Mouse (Mus musculus): ENCODE measurements around the gene Tpd52l1.
"Not testable (repeated sequence)": the region's sequence is repeated elsewhere in the genome, so short reads cannot be mapped to it uniquely, and the experiment has no call there.

Tpd52l1 gene

DNA sequence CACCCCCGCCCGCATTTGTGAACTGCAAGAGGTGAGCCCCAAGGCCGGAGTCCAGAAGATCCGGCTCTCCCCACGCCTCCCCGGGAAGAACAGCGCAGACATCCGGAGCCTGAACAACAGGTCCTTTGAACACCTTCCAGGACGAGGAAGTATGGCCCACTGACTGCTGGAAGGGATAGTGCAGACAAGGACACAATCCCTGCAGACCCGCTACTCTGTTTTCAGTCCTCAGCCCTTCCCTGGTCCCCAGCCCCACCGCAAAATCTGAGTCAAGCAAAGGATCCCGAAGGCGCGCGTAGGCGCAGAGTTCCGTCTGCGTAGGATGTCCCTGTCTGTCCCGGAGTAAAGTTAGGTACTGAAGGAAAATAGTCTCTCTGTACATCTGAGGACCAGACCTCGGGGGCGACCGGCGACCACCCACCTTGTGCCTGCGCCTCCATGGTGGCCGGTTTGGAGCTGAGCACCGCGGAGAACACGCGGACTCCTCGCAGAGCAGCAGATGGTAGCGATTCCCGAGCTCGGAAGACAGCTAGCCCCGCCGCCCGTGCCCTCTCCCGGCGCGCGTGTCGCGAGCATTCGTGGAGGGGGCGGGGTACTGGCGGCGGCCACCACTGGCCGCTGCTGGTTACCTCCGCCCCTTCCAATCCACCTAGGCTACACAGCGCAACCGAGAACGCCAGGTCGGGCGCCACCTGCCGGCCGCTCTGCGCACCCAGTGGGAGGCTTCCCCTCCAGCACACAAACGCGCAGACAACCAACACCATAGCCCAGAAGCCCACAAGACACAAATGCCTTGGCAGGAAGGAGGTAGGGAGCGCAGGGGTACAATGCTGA, at the start of gene Tpd52l1:
Tpd52l1 (minus strand) TSS at position 668 of the 834 bp plus-strand sequence.
- peak; percentile 93 for DNase-seq

DNA sequence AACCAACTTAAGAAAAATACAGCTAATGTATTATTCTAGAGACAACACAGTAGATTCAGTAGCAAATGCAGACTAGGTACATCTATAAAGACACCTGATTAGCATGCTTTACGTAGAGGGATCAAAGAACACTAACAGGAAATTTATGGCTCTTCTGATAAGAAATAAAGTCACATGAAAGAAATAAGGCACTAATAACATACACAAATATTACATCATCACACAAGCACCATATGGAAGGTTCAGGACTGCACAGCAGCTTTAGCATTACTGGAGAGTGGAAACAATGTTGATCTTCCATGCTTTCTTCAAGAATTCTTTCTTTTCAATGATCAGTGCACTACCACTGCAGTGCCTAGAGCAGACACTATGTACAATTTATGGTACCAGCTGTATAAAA, 48.5 kb upstream of the Tpd52l1 start:
- DNase-seq, result no peak

GRCm38 (mm10) chr10:31467043-31467898, 21.5 kb upstream of the Tpd52l1 start:
- no peak for DNase-seq

DNA sequence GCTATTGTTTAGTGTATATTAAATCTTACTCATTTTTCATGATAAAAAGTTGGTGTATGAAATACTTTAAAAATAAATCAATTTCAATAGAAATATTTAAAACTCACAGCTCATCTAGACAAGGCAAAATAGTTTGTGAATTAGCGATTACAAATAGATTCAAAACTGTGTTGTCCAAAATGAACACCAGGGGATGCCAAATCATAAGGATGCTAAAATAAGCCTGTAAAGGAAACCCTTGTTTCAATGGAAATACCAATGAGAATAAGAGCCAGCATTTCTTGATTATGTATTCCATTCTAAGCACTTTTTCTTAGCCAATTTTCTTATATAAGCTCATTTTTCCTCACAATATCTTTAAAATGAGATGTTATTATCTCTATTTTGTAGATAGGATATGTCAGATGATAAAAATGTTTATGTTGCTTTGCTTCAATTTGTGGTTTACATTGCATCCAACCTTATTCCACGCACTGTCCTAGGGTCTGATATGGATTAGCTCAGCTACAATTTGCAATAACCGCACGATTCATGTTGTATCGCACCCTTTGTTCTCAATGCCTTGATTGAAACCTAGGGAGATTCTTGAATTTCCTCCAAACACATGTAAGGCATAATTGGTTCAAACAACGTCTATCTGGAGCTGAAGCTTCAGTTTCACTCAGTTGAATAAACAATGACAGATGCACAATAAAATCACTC, 20.2 kb upstream of the Tpd52l1 start:
- peak; percentile 34 to 51 for DNase-seq

- DNase-seq, result no peak
Measured at GRCm38 (mm10) chr10:31465424-31465823, 19.7 kb upstream of the Tpd52l1 start.

DNA sequence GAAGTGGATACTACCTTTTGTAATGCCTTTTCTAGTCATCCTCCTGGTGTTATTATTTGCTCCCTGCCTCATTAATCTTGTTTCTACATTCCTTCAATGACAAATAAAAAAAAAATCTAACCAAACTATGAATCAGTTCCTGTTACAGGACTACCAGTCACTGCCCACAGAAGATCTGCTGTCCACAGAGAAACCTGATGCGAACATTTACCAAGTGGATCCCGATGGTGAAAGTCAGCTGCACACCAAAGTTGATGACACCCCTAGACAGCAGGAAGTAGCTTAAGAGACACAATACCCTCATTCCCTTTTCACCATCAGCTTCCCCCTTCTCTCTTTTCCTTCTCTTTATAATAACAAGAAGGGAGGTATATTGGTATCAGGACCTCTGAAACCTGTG, 17.3 kb upstream of the Tpd52l1 start:
- no peak for DNase-seq

- DNase-seq, result no peak
Measured at GRCm38 (mm10) chr10:31456806-31457205, 11.0 kb upstream of the Tpd52l1 start.

GRCm38 (mm10) chr10:31447083-31447482, 1.3 kb upstream of the Tpd52l1 start:
- DNase-seq, result no peak

DNA sequence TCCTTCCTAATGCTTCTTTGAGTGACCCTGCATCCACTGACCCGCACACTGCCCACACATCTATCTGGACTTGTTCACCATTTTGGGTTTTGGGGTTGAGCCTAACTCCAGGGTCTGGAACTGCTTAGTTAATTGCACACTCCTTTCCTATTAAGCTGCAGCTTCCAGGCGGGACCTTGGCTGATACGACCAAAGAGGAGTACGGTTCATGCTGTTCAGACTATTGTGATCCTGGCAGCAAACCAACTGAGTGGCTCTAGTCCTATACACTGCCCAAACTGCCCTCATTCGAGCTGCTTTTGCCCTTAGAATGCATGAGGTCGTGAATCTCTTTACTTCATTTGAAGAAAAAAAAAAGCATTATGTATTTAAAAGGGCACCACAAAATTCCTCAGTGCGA, 1.6 kb downstream of the Tpd52l1 start:
- DNase-seq, result peak; percentile 28 to 41

DNA sequence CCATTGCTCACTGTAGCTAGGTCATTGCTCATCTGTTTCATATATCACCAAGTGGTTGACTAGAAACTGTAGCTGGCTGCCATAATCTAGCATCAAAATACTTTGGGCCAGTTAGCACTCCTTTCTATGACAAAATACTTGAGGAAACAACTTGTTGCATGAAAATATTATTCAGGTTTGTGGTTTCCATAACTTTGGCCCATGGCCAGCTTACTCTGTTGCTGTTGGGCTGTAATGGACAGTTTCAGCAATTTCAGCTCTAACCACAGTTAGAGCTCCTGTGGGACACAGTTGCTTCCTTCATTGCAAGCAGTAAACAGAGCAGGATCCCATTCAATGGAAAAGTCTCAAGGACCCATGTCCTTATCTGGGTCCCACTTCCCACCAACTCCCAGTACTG, 4.3 kb downstream of the Tpd52l1 start:
- no peak for DNase-seq

- DNase-seq, result no peak
Measured at GRCm38 (mm10) chr10:31436047-31436446, 9.7 kb downstream of the Tpd52l1 start.

DNA sequence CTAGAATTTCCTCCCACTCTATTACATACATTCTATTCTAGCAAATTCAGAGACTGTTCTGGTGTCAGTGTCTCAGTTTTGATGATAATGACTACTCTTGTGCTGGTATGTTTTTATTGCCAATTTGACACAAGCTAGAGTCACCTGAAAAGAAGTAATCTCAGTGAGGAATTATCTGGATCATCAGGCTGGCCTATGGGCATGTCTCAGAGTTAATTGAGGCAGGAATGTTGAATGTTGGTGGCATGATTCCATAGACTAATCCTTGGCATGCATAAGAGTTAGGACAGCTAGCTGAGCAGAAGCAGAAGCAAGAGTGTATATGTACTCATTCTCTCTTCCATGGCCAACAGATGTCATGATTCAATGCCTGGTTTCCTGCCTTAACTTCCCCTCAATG, 27.8 kb downstream of the Tpd52l1 start:
- no peak for DNase-seq

- no peak for DNase-seq
Measured at GRCm38 (mm10) chr10:31392990-31393389, 52.8 kb downstream of the Tpd52l1 start.

DNA sequence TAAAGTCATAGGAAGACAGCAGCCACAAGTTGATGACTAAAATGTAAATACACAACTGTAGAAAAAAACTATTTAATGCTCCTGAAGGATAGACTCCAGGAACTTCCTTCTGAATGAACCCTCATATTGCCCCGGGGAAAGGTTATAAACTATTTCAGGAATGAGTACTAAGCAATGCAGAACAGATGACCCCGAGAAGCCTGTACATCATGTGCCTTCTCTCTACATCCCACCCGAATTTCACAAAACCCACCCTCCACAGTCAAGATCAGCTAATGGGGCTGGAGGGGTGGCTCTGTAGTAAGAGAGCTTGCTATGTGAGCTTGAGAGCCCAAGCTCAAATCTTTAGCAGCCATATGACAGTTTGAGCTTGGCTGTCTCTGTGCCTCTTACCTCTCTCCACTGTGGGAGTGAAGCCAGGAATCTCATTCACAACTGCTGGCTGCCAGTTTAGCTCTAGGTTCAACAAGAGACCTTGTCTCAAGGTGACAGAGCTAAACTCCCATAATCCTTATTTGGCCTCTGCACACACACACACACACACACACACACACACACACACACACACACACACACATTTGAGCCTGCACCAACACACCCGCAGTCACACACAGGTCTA, 54.9 kb downstream of the Tpd52l1 start:
- peak in 1 of 2 experiments; percentile 4 for DNase-seq

GRCm38 (mm10) chr10:31388566-31388965, 57.2 kb downstream of the Tpd52l1 start:
- DNase-seq, result not testable (repeated sequence)

- not testable (repeated sequence) for DNase-seq
Measured at GRCm38 (mm10) chr10:31370200-31370599, 75.6 kb downstream of the Tpd52l1 start.

- DNase-seq, result no peak
Measured at GRCm38 (mm10) chr10:31359749-31360148, 86.0 kb downstream of the Tpd52l1 start.

DNA sequence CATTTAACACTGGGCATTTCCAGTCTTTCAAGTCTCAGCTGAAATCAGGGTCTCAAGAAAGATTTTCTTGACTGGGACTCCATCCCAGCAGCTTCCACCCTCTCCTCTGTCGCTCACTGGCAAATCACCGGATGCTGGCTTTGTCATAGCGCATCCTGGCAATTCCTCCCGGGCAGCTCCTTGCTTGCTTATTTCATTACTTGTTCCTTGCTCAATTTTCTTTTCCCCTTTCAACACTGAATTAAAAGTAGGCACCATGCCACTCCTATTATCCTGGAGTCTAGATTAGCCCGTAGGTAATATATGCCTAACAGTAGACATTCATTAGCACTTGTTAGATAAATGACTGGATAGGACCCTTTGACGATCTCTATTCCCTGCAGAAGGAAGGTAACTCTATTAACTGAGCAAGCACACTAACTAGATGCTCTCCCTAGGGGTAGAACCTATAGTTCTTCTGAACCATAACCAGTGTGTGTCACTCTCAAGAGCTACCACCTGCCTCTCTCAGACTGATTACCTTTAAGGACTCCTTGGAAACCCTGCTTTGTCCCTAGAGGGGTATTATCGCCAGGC, 90.8 kb downstream of the Tpd52l1 start:
- no peak for DNase-seq

DNA sequence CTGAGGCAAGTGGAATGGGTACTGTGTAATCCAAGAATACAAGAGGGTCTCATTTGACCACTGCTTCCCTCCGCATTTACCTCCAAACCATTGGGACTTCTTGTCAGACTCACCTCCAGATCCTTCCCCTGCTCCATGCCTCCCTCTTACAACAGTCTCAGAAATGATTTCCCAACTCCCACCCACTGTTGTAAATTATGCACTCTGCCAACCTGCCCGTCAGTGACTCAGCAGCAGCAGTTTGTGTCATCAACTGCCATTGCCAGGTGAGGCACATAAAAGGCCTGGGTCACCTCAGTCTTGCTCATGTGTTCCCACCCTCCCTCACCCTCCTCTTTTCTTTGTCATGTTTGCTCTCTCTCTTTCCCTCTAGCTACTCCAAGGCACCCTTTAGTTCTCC, 91.6 kb downstream of the Tpd52l1 start:
- DNase-seq, result no peak

DNA sequence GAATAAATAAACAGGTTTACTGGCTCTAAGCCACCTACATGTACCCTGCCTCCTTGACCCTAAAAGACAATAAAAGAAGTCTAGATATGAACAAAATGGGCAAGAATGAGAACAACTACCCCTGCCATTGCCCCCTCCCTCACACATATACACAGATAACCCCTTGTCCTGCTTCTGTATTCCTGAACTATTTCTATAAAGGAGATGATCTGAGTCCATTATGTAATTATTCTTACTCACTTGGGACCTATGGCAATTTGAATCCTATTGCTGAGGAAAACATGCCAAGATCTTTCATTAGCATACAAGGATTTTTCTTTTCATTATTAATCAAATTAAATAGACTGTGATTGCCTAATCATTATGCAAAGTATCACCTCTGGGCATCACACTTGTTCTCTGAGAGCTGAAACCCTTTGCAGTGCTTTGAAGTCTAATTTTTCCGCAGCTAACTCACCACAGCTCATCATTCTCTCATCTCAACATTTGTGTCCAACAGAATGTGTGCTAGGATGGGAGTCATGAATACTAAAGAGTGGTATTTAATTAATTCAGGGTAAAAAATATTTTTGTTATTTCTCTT, 92.8 kb downstream of the Tpd52l1 start:
- DNase-seq, result no peak

DNA sequence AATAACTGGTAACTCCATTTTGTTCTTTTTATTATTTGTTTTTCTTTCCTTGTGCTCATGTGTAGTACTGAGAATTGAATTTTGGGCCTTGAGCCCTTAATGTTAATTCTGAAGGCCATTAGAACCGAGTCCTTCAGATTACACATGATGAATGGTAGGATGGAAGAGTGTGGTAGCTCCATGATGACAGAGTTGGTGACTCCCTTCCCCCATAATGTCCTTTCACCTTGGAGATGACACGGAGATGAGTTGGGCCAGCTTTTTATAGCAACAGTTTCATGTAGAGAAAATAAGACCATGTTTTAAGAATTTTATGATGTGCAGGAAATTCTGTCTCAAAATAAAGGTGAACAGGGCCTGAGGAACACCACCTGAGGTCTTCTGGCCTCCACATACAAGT, 94.7 kb downstream of the Tpd52l1 start:
- no peak for DNase-seq

DNA sequence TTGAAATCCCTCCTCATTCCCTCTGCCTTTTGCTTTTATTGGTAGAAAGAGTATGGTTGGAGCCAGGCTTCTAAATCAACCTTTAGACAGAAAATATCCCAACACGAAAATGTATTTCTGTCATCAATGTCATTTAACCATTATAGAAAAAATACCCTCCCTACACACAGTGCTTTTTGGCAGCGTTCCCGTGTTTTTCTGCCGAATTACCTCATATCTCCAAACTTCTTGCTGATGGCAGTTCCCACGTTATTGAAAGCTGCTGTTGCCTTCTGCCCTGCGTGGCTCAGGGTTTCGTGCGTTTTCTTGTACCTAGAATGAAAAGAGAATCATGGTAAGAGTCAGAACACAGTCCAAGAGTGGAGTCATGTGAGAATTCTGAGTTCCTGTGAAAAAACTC, 99.4 kb downstream of the Tpd52l1 start:
- peak in 1 of 2 experiments; percentile 12 for DNase-seq
